Mouse (Mus musculus) CH12.LX (cell line): ENCODE results near the gene Pdcd6ip. TPM values are rescaled to one million over a fixed set of nuclear protein-coding genes. Genes with fewer than 3 reads are reported as not detected.

Experiments used
- DNase-seq: peaks from one replicate; pipeline ENCODE4 v3.0.0-alpha.2; 2013; ENCODE audit errors: extremely low read depth
- H3K27ac ChIP-seq: 2 replicates; pipeline ENCODE4 v1.5.1; 2012; ENCODE audit warnings: low read depth, mild to moderate bottlenecking, control low read depth, moderate library complexity; ENCODE audit not compliant: insufficient read depth
- H3K27me3 ChIP-seq: replicated peaks from 2 replicates; pipeline ENCODE3; 2012; ENCODE audit warnings: inconsistent platforms
- H3K36me3 ChIP-seq, 2 experiments: replicated peaks in 1 of 2; 2 replicates each; pipeline versions ENCODE3 to v1.6.1; 2012; ENCODE audit warnings: inconsistent platforms in 1 of 2, low read length in 1 of 2, mild to moderate bottlenecking in 1 of 2, mixed read lengths in 1 of 2, moderate library complexity in 1 of 2; ENCODE audit not compliant: control insufficient read depth in 1 of 2, insufficient read depth in 1 of 2
- H3K4me1 ChIP-seq, 2 experiments: 2 replicates each; pipeline ENCODE4 v1.6.1; 2012; ENCODE audit warnings: inconsistent platforms in 1 of 2, moderate library complexity in 1 of 2; ENCODE audit not compliant: insufficient read depth in 2 of 2, control insufficient read depth in 1 of 2
- H3K4me2 ChIP-seq: 2 replicates; pipeline ENCODE4 v1.6.1; 2012; ENCODE audit warnings: low read depth, mild to moderate bottlenecking, control low read depth; ENCODE audit not compliant: poor library complexity, insufficient read depth, severe bottlenecking
- H3K4me3 ChIP-seq, 3 experiments: fragments of 150-350 bp in 1 of 3; sonication (generic) in 1 of 3; replicated peaks in 1 of 3; 2 replicates each; pipeline versions ENCODE3 to v1.5.1; 2011 to 2012; ENCODE audit warnings: low read depth in 2 of 3, low read length in 2 of 3, mild to moderate bottlenecking in 2 of 3, moderate library complexity in 2 of 3, control low read depth in 1 of 3, improper control_type of control experiment in 1 of 3, inconsistent platforms in 1 of 3, mixed read lengths in 1 of 3; ENCODE audit not compliant: poor library complexity in 1 of 3
- H3K79me2 ChIP-seq: replicated peaks from 2 replicates; pipeline ENCODE4 v1.6.1; 2012; ENCODE audit warnings: mild to moderate bottlenecking, moderate library complexity; ENCODE audit not compliant: control insufficient read depth, poor library complexity, insufficient read depth, severe bottlenecking; ENCODE audit errors: extremely low read depth
- H3K9ac ChIP-seq: 2 replicates; pipeline ENCODE4 v1.6.1; 2012; ENCODE audit warnings: low read depth, mild to moderate bottlenecking, control low read depth, moderate library complexity; ENCODE audit not compliant: insufficient read depth
- H3K9me3 ChIP-seq: replicated peaks from 2 replicates; pipeline ENCODE3; 2012; ENCODE audit warnings: low read length, inconsistent platforms, mixed read lengths
- CHD2 ChIP-seq: IDR thresholded peaks from 2 replicates; pipeline ENCODE4 v1.6.1; 2011; ENCODE audit warnings: low read length, improper control_type of control experiment
- CTCF ChIP-seq, 2 experiments: IDR thresholded peaks in 1 of 2; conservative IDR thresholded peaks in 1 of 2; 2 replicates each; pipeline ENCODE4 v1.5.1; 2011 to 2012; ENCODE audit warnings: low read depth in 2 of 2, low read length in 2 of 2, improper control_type of control experiment in 1 of 2, inconsistent platforms in 1 of 2, mild to moderate bottlenecking in 1 of 2, moderate library complexity in 1 of 2
- E2F4 ChIP-seq: IDR thresholded peaks from 2 replicates; pipeline ENCODE4 v1.6.1; 2011; ENCODE audit warnings: low read depth, low read length, improper control_type of control experiment; ENCODE audit not compliant: insufficient replicate concordance
- ELF1 ChIP-seq: IDR thresholded peaks from 2 replicates; pipeline ENCODE4 v1.6.1; 2014; ENCODE audit warnings: low read depth, mild to moderate bottlenecking, inconsistent platforms, low read length, improper control_type of control experiment
- ETS1 ChIP-seq: conservative IDR thresholded peaks from 2 replicates; pipeline ENCODE4 v1.6.1; 2012; ENCODE audit warnings: low read depth, mild to moderate bottlenecking, inconsistent platforms, low read length, improper control_type of control experiment, moderate library complexity
- IRF4 ChIP-seq: IDR thresholded peaks from 2 replicates; pipeline ENCODE4 v1.6.1; 2014; ENCODE audit warnings: low read depth, mild to moderate bottlenecking, inconsistent platforms, low read length, improper control_type of control experiment
- JUN ChIP-seq: IDR thresholded peaks from 2 replicates; pipeline ENCODE4 v1.6.1; 2011; ENCODE audit warnings: low read depth, mild to moderate bottlenecking, low read length, improper control_type of control experiment, moderate library complexity; ENCODE audit not compliant: insufficient read depth
- JUND ChIP-seq: conservative IDR thresholded peaks from 2 replicates; pipeline ENCODE4 v1.6.1; 2011; ENCODE audit warnings: low read depth, low read length, improper control_type of control experiment
- KAT2A ChIP-seq: IDR thresholded peaks from 2 replicates; pipeline ENCODE4 v1.6.1; 2012; ENCODE audit warnings: low read length, improper control_type of control experiment, inconsistent platforms; ENCODE audit not compliant: insufficient replicate concordance
- MAX ChIP-seq: IDR thresholded peaks from 2 replicates; pipeline ENCODE4 v1.6.1; 2011; ENCODE audit warnings: low read length, improper control_type of control experiment
- MAZ ChIP-seq: IDR thresholded peaks from 2 replicates; pipeline ENCODE4 v1.6.1; 2012; ENCODE audit warnings: low read depth, mild to moderate bottlenecking, inconsistent platforms, low read length, improper control_type of control experiment, moderate library complexity
- MXI1 ChIP-seq: IDR thresholded peaks from 2 replicates; pipeline ENCODE4 v1.6.1; 2011; ENCODE audit warnings: mild to moderate bottlenecking, low read depth, low read length, improper control_type of control experiment
- MYC ChIP-seq: IDR thresholded peaks from 2 replicates; pipeline ENCODE4 v1.6.1; 2011; ENCODE audit warnings: low read depth, mild to moderate bottlenecking, improper control_type of control experiment, low read length
- NELFE ChIP-seq: IDR thresholded peaks from 2 replicates; pipeline ENCODE4 v1.6.1; 2011; ENCODE audit warnings: low read depth, low read length, improper control_type of control experiment
- PAX5 ChIP-seq: IDR thresholded peaks from 2 replicates; pipeline ENCODE4 v1.6.1; 2012; ENCODE audit warnings: low read length, inconsistent platforms, mixed read lengths
- SMC3 ChIP-seq: IDR thresholded peaks from 2 replicates; pipeline ENCODE4 v1.6.1; 2011; ENCODE audit warnings: low read depth, low read length, improper control_type of control experiment
- TBP ChIP-seq: conservative IDR thresholded peaks from 2 replicates; pipeline ENCODE4 v1.6.1; 2011; ENCODE audit warnings: low read depth, low read length, improper control_type of control experiment
- UBTF ChIP-seq: IDR thresholded peaks from 2 replicates; pipeline ENCODE4 v1.6.1; 2012; ENCODE audit warnings: low read depth, mild to moderate bottlenecking, inconsistent platforms, low read length, improper control_type of control experiment, moderate library complexity
- ZC3H11A ChIP-seq: IDR thresholded peaks from 2 replicates; pipeline ENCODE4 v1.6.1; 2012; ENCODE audit warnings: low read depth, mild to moderate bottlenecking, inconsistent platforms, low read length, improper control_type of control experiment
- ZKSCAN1 ChIP-seq: IDR thresholded peaks from 2 replicates; pipeline ENCODE4 v1.6.1; 2012; ENCODE audit warnings: low read depth, inconsistent platforms, low read length, improper control_type of control experiment, borderline replicate concordance
- dilution Hi-C: fragments of 300-500 bp; cut with MboI; formaldehyde crosslinking; loops from 2 replicates; pipeline ENCODE4 v1.14.3; 2020; ENCODE audit warnings: low sequenced_read_pairs; ENCODE audit not compliant: extremely low pct_unique_long_range_greater_than_20kb, extremely low pct_ligation_motif_present
- in situ Hi-C: fragments of 300-500 bp; cut with MboI; formaldehyde crosslinking; loops from 3 replicates; pipeline ENCODE4 v1.14.3; 2019; ENCODE audit warnings: low sequenced_read_pairs, low pct_ligation_motif_present, low pct_unique_long_range_greater_than_20kb, mixed read lengths
- polyA plus RNA-seq: library from polyadenylated mRNA; unstranded; fragments of >175 nt; gene quantifications from 2 replicates; pipeline ENCODE4 v1.2.1, GENCODE M21; 2012; ENCODE audit warnings: low read depth; ENCODE audit not compliant: insufficient read length
- total RNA-seq, 2 experiments: library from RNA; depleted of rRNA; stranded (reverse); fragments of 300-350 nt in 1 of 2; fragments of >200 nt in 1 of 2; gene quantifications; 2 replicates each; pipeline ENCODE4 v1.2.3; 2012 to 2014

The Pdcd6ip gene
- total and polyA plus RNA-seq, 3 experiments: 23.3 to 75.6 (median 29.5) TPM

DNA sequence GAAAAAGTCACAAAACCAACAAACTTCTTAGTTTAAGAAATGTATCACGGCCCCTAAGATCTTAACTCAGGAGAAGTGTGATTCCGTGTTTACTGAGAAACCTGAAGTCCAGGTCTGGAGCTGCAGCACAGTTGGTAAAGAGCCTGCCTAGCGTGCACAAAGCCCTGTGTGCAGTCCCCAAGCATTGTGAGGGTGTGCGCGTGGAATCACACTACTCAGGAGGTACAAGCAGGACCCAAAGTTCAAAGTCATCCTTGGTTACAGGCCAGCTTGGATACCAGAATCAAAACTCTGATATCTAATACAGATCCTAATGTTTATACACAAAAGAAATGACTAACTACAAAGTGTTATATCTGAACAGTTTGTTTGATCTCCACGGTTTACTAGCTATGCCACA lies 34.3 kb downstream of the Pdcd6ip start:
- no peak overlapping the region for H3K4me2 ChIP-seq
- DNase-seq: no peak
- 0 out of 4 replicates have a peak, but pooled peaks cover 0 to 3% of the 10 kb centered on the region in 2 experiments for H3K4me1 ChIP-seq
- no peak overlapping the region for H3K4me3 ChIP-seq
- H3K9me3 ChIP-seq: no peaks in the 10 kb centered on the region
- no peaks in the 10 kb centered on the region for H3K79me2 ChIP-seq
- H3K36me3 ChIP-seq: peaks cover 56 to 88% of the 10 kb centered on the region in 2 experiments
- no peak overlapping the region for H3K9ac ChIP-seq
- no peak overlapping the region for H3K27ac ChIP-seq
- in situ Hi-C loops (no loop called here), dilution Hi-C loops (no loop called here)
- H3K27me3 ChIP-seq: no peaks in the 10 kb centered on the region
- TF ChIP-seq TBP (no peak), SMC3 (no peak), NELFE (no peak), PAX5 (no peak), IRF4 (no peak), CTCF (conservative IDR thresholded peaks at IDR 0.05 in 1 of 2, IDR thresholded peaks at IDR 0.05 in 1 of 2; ENCODE audit: low read depth in 2 of 2, low read length in 2 of 2) (no peak), JUND (no peak), MAX (no peak)

DNA sequence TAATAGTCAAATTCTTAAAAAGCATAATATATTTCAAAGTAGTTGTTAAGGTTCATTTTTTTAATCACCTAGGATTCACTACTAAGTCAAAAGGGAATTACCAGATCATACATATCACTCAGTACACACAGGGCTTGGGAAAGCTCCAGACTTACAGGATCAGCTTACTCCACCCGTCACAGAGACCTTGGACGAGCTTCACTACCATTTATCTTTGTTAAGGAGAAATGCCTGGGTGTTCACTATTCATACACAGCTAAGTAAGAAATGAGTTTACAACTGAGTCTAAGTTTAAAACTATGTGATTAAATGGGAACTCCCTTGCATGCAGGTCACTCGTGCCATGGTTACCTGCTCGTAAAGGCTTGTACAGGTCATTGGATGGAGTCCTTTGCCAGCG lies 35.7 kb downstream of the Pdcd6ip start:
- in situ Hi-C loops (no loop called here), dilution Hi-C loops (no loop called here)
- no peaks in the 10 kb centered on the region for H3K9me3 ChIP-seq
- peaks cover 56 to 88% of the 10 kb centered on the region in 2 experiments for H3K36me3 ChIP-seq
- no peak overlapping the region for H3K9ac ChIP-seq
- H3K27ac ChIP-seq: no peak overlapping the region
- no peak overlapping the region for H3K4me2 ChIP-seq
- no peaks in the 10 kb centered on the region for H3K79me2 ChIP-seq
- 0 out of 4 replicates have a peak, but pooled peaks cover 0 to 3% of the 10 kb centered on the region in 2 experiments for H3K4me1 ChIP-seq
- no peak for DNase-seq
- no peaks in the 10 kb centered on the region for H3K27me3 ChIP-seq
- H3K4me3 ChIP-seq: no peak overlapping the region
- TF ChIP-seq MYC: no peak
- no peak for TF ChIP-seq CHD2
- TF ChIP-seq E2F4: no peak
- no peak for TF ChIP-seq UBTF
- TF ChIP-seq ZKSCAN1: no peak
- TF ChIP-seq NELFE: no peak
- no peak for TF ChIP-seq JUN
- no peak for TF ChIP-seq MAZ
- no peak for TF ChIP-seq KAT2A
- TF ChIP-seq ELF1: no peak
- no peak for TF ChIP-seq SMC3
- TF ChIP-seq JUND: no peak
- no peak for TF ChIP-seq MXI1
- TF ChIP-seq ZC3H11A: no peak
- TF ChIP-seq ETS1: no peak
